ENCODE assay signal across 22 mouse cellular contexts in the genomic region with DNA sequence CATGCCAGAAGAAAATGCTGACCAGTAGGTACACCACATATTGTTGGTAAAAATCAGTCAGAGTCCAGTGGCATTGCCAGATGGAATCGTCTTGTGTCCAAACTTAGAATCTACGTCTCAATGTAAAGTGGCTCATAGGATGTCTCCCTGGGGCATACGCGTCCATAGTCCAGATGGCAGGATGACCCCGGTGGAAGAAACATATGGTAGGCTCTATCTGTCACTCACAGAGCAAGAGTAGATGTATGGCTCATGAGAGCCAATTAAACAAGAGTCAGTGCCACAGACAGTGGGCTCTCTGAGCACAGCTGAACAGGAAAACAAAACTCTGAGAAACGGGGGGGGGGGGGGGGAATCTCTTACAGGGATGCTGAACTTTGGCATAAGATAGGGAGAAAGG.
DNase-seq lines count a peak whose midpoint lies in the region; ATAC-seq and TF ChIP-seq lines count a peak whose summit lies in the region.
"Had no signal": no experiment of that assay in that cellular context is flagged by ENCODE, and none has a peak within 500 bp of the region (broad histone marks: within the 10 kb centered on the region; RNA-seq: fewer than 3 reads in every experiment).

No protein-coding gene starts in this region.

- TF ChIP-seq POLR2A in heart, adult 2 months (IDR thresholded peaks at IDR 0.05; ENCODE audit: insufficient read depth, low read depth, low read length) = no peak

- no peak overlapping the region for H3K4me2 ChIP-seq in hindbrain, embryonic 16.5 days (ENCODE audit: low read length)
- H3K4me2 ChIP-seq in hindbrain, postnatal 0 days (ENCODE audit: low read depth, low read length) = no peak overlapping the region
- H3K4me2 ChIP-seq: embryonic facial prominence, embryonic 15.5 days; heart, embryonic 13.5 days; hindbrain, embryonic 15.5 days had no signal

- no peak overlapping the region for H3K9ac ChIP-seq in heart, adult 2 months (ENCODE audit: low read depth, low read length)
- H3K9ac ChIP-seq in hindbrain, embryonic 16.5 days (ENCODE audit: low read depth, low read length) = no peak overlapping the region
- H3K9ac ChIP-seq in hindbrain, postnatal 0 days (replicated peaks; ENCODE audit: low read length) = no peak overlapping the region
- H3K9ac ChIP-seq: embryonic facial prominence, embryonic 15.5 days; heart, embryonic 13.5 days; hindbrain, embryonic 15.5 days had no signal

- H3K4me3 ChIP-seq in heart, adult 2 months = no peak overlapping the region
- no peak overlapping the region for H3K4me3 ChIP-seq in hindbrain, embryonic 16.5 days (ENCODE audit: low read length)
- H3K4me3 ChIP-seq in hindbrain, postnatal 0 days (ENCODE audit: low read length) = no peak overlapping the region
- H3K4me3 ChIP-seq: embryonic facial prominence, embryonic 15.5 days; erythroblast, embryonic 14.5 days; forebrain, embryonic 10.5 days; heart, embryonic 13.5 days; hindbrain, embryonic 15.5 days had no signal

- TF ChIP-seq EP300 in heart, adult 2 months (IDR thresholded peaks at IDR 0.05; ENCODE audit: insufficient read depth, low read depth, low read length) = no peak

- H3K27ac ChIP-seq in heart, adult 2 months = no peak overlapping the region
- H3K27ac ChIP-seq in hindbrain, embryonic 16.5 days (ENCODE audit: low read depth, low read length) = no peak overlapping the region
- H3K27ac ChIP-seq in hindbrain, postnatal 0 days = no peak overlapping the region
- H3K27ac ChIP-seq: embryonic facial prominence, embryonic 15.5 days; heart, embryonic 13.5 days; hindbrain, embryonic 15.5 days had no signal

- WGBS in heart, adult 2 months = 77% methylated on average over 6 of the region's 6 CpGs
- WGBS in hindbrain, embryonic 16.5 days = 36% methylated on average over 6 of the region's 6 CpGs
- WGBS in hindbrain, postnatal 0 days = 44% methylated on average over 6 of the region's 6 CpGs

- H3K9me3 ChIP-seq in hindbrain, embryonic 16.5 days (ENCODE audit: control insufficient read depth, low read length) = no peaks in the 10 kb centered on the region
- H3K9me3 ChIP-seq in hindbrain, postnatal 0 days (ENCODE audit: low read length) = no peaks in the 10 kb centered on the region
- H3K9me3 ChIP-seq: embryonic facial prominence, embryonic 15.5 days; forebrain, embryonic 10.5 days; G1E; heart, embryonic 13.5 days; hindbrain, embryonic 15.5 days had no signal

- DNase-seq in embryo, embryonic 10 days (ENCODE audit: low spot score) = peak; percentile 38
- DNase-seq in embryo, embryonic 11 days = no peak
- peak; percentile 59 for DNase-seq in heart, adult 11 months
- no peak for DNase-seq in heart, adult 2 months
- no peak for DNase-seq in hindbrain, postnatal 0 days (ENCODE audit: low spot score)
- peak; percentile 58 for DNase-seq in retina, postnatal 1 day
- no peak for DNase-seq in retina, embryonic 14.5 days (ENCODE audit: low spot score)
- DNase-seq: adrenal gland, adult 8-10 months; adrenal gland, postnatal 36 days; B cell, adult 2 months; gastrocnemius, postnatal 36 days; heart, adult 18-20 months; heart, postnatal 36 days; kidney, adult 11 months had no signal

- no peaks in the 10 kb centered on the region for H3K36me3 ChIP-seq in heart, adult 2 months (ENCODE audit: control insufficient read depth, insufficient read depth, low read length)
- no peaks in the 10 kb centered on the region for H3K36me3 ChIP-seq in hindbrain, embryonic 16.5 days (ENCODE audit: control insufficient read depth, insufficient read depth, low read length)
- no peaks in the 10 kb centered on the region for H3K36me3 ChIP-seq in hindbrain, postnatal 0 days (ENCODE audit: insufficient read depth, low read length)
- H3K36me3 ChIP-seq: embryonic facial prominence, embryonic 15.5 days; forebrain, embryonic 10.5 days; G1E; heart, embryonic 13.5 days; hindbrain, embryonic 15.5 days had no signal

- intact Hi-C loops in heart, adult 2 months (cut with DNase I) = no loop called here

- no peak for TF ChIP-seq CTCF in heart, adult 2 months (IDR thresholded peaks at IDR 0.05)
- no peak for TF ChIP-seq CTCF in hindbrain, postnatal 0 days (IDR thresholded peaks at IDR 0.05; ENCODE audit: low read depth)

- ATAC-seq in hindbrain, embryonic 16.5 days = 0 out of 2 replicates have a peak, but pooled peaks have one; percentile 65
- ATAC-seq in hindbrain, postnatal 0 days = no peak
- ATAC-seq: CD4-positive, CD25-positive, alpha-beta regulatory T cell, adult 4 months had no signal

- H3K27me3 ChIP-seq in heart, adult 2 months (ENCODE audit: control insufficient read depth, insufficient read depth, low read length) = no peaks in the 10 kb centered on the region
- H3K27me3 ChIP-seq in hindbrain, embryonic 16.5 days (replicated peaks; ENCODE audit: control insufficient read depth, insufficient read depth, low read length) = no peaks in the 10 kb centered on the region
- H3K27me3 ChIP-seq in hindbrain, postnatal 0 days (ENCODE audit: insufficient read depth, low read length) = no peaks in the 10 kb centered on the region
- H3K27me3 ChIP-seq: hindbrain, embryonic 15.5 days had no signal

- peaks cover 2% of the 10 kb centered on the region; the same call in 1 of the 2 replicates for H3K4me1 ChIP-seq in heart, adult 2 months (ENCODE audit: control insufficient read depth, insufficient read depth, low read length)
- peaks cover 8% of the 10 kb centered on the region for H3K4me1 ChIP-seq in hindbrain, embryonic 16.5 days (ENCODE audit: control insufficient read depth, insufficient read depth, low read depth, low read length)
- peaks cover 8% of the 10 kb centered on the region for H3K4me1 ChIP-seq in hindbrain, postnatal 0 days (ENCODE audit: insufficient read depth, low read length)

- H3K79me2 ChIP-seq in heart, adult 2 months (replicated peaks; ENCODE audit: control insufficient read depth, insufficient read depth, low read length) = no peaks in the 10 kb centered on the region

Comparison
In these comparisons a context has a peak if more than half of its experiments do, and no peak if none do; other contexts are left out.
1. DNase-seq: peak in embryo, embryonic 10 days (single experiment), heart, adult 11 months (single experiment) and retina, postnatal 1 day (single experiment); none in embryo, embryonic 11 days (single experiment), heart, adult 2 months (0 of 2), hindbrain, postnatal 0 days (single experiment) and retina, embryonic 14.5 days (single experiment).